Mouse (Mus musculus) liver (tissue): ENCODE results near the gene Bfsp2.

Experiments used
- DNase-seq: peaks from one replicate; pipeline ENCODE4 v3.0.0-alpha.2; 2020; ENCODE audit warnings: mixed read lengths

Bfsp2 gene

GRCm38 (mm10) chr9:103379199-103379598, 101.0 kb downstream of the Bfsp2 start:
- no peak for DNase-seq

DNA sequence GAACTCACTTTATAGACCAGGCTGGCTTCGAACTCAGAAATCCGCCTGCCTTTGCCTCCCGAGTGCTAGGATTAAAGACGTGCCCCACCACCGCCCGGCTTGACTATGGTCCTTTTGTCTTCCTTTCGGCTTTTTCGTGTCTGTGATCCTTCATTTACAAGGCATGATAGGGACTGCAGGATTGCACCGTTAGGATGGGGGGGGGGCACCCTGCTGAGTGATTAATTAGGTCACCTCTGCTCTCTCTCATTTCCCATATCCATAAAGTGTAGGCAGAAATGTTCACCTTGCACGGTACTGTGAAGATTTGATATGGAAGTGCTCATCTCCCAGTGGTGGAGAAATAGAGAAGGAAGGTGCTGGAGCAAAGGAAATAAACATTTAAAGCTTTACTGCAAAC, 101.5 kb downstream of the Bfsp2 start:
- DNase-seq, result no peak

DNA sequence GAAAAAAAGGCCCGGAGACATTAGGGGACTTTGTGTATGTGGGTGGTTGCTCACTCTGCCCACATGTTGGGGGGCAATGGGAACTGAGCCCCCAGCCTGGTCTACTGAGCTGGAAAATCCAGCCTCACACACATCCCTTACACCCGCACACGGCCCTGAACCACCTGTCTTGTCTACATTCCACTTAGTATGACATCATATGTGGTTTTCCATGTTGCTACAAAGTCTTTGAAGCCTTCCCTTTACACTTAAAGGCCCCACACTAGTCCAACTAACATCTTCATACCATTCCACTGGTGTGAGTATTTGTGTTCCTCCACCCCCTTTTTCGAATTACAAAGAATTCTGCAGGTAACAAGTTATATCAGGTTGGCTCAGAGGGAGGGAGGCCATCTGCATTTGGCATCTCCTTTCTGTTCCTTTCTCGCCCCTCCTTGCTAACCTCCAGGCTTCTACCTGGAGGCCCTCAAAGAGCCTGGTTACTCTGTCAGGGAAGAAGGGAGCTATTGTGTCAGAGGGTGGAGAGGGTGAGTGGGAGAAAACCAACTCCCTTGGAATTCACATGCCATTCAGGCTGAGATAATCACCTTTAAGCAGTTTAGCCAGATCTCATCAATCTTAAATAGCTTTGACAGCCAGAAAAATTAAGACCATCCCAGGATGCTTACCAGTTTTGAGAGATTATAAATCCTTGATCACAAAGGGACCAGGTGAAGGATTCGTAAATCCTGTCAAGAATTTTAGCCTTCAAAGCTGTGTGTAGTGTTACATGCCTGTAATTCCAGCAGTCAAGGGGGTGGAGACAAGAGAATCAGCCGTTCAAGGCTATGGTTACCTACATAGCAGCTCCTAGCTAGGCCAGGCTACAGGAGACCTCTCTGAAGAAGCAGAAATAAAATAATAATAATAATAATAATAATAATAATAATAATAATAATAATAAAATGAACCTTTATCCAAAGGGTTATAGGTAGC, 103.6 kb downstream of the Bfsp2 start:
- DNase-seq, result no peak
